Mouse (Mus musculus): ENCODE measurements around the gene Ptprm.

DNA sequence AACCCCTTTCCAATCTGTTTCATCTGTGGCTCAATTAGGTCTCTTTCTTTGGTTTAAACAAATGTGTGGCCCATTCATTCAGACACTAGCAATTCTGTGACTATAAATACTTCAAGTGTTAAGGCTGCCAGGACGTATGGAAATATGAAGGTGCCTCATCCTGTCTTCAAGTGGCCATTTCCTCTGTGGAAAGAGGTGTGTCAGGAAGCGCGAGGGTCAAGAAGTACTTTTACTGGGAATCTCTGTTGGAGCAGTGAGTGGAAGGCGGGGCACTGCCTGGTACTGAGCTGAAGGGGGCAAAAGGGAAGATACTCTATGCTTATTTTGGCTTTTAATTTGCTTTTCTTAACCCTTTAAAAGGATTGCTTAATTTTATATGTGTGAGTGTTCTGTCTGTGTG, 659.9 kb downstream of the Ptprm start:
- TF ChIP-seq CTCF (IDR thresholded peaks at IDR 0.05; ENCODE audit: low read depth) (no peak), EP300 (IDR thresholded peaks at IDR 0.05; ENCODE audit: low read depth) (no peak)

Data from liver, embryonic 14.5 days (tissue).